Mouse (Mus musculus) midbrain, embryonic 15.5 days (tissue): ENCODE measurements around the gene Fam210b. TPM values are rescaled to one million over a fixed set of nuclear protein-coding genes. Genes with fewer than 3 reads are reported as not detected.

Experiments used
- ATAC-seq: fragments of 200-750 bp; cut with Nextera tagmentation; replicated peaks from 2 replicates; pipeline ENCODE4 v1.8.0; 2017; ENCODE audit warnings: moderate TSS enrichment
- H3K27ac ChIP-seq: fragments of 300-500 bp; sonication (generic); 2 replicates; pipeline ENCODE4 v1.5.1; 2015; ENCODE audit warnings: mild to moderate bottlenecking, inconsistent platforms
- H3K27me3 ChIP-seq: fragments of 300-500 bp; sonication (generic); replicated peaks from 2 replicates; pipeline ENCODE4 v1.6.1; 2015; ENCODE audit warnings: inconsistent platforms
- H3K36me3 ChIP-seq: fragments of 300-500 bp; sonication (generic); replicated peaks from 2 replicates; pipeline ENCODE4 v1.6.1; 2015; ENCODE audit warnings: inconsistent platforms
- H3K4me1 ChIP-seq: fragments of 300-500 bp; sonication (generic); 2 replicates; pipeline ENCODE4 v1.6.1; 2015; ENCODE audit warnings: inconsistent platforms
- H3K4me2 ChIP-seq: fragments of 300-500 bp; sonication (generic); 2 replicates; pipeline ENCODE4 v1.6.1; 2015; ENCODE audit warnings: inconsistent platforms, mild to moderate bottlenecking, moderate library complexity
- H3K4me3 ChIP-seq: fragments of 300-500 bp; sonication (generic); 2 replicates; pipeline ENCODE4 v1.5.1; 2015; ENCODE audit warnings: mild to moderate bottlenecking, inconsistent platforms
- H3K9ac ChIP-seq: fragments of 300-500 bp; sonication (generic); 2 replicates; pipeline ENCODE4 v1.6.1; 2015; ENCODE audit warnings: mild to moderate bottlenecking, inconsistent platforms
- H3K9me3 ChIP-seq: fragments of 300-500 bp; sonication (generic); 2 replicates; pipeline ENCODE4 v1.6.1; 2016; ENCODE audit warnings: inconsistent platforms
- WGBS: fragments of 180-500 bp; shearing (Covaris S2); methylation state at CpG from one replicate; pipeline ENCODE4 v1.1.7; 2015; ENCODE audit warnings: mixed read lengths; 5-methylcytosine and 5-hydroxymethylcytosine counted together
- polyA plus RNA-seq: library from polyadenylated mRNA; unstranded; fragments of >200 nt; fragmentation: Nextera tagmentation; extraction: Ambion mirVana; gene quantifications from 2 replicates; pipeline ENCODE4 v1.2.1, GENCODE M21; 2015

The Fam210b gene
- polyA plus RNA-seq, 1 experiment from 2014 or later, result 19.9 TPM

DNA sequence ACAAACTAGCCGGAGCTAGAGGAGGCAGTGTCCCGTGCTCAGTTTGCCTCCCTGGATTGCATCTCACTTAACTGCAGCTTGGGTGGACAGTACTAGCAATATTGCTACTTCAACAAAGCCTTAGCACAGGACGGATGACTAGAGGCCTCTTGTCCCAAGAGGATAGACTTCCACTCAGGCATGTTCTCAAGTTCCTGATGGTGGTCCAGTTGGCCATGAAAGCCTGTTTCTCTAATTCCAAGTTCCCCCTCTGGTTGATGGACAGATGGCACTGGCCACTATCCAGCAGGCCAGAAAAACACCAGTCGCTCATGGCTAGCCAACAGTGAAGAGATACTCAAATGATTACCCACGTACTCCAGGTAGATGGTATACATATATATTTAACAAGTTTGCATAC, 10.5 kb downstream of the Fam210b start:
- Histone ChIP-seq H3K4me2 (no peak overlapping the region), H3K9ac (no peak overlapping the region), H3K27ac (0 out of 2 replicates have a peak overlapping the region, but pooled peaks have one; percentile 61), H3K4me3 (no peak overlapping the region), H3K9me3 (no peaks in the 10 kb centered on the region), H3K36me3 (no peaks in the 10 kb centered on the region), H3K4me1 (peaks cover 15% of the 10 kb centered on the region), H3K27me3 (no peaks in the 10 kb centered on the region)
- no peak for ATAC-seq
- 77% methylated on average over 5 of the region's 5 CpGs for WGBS

DNA sequence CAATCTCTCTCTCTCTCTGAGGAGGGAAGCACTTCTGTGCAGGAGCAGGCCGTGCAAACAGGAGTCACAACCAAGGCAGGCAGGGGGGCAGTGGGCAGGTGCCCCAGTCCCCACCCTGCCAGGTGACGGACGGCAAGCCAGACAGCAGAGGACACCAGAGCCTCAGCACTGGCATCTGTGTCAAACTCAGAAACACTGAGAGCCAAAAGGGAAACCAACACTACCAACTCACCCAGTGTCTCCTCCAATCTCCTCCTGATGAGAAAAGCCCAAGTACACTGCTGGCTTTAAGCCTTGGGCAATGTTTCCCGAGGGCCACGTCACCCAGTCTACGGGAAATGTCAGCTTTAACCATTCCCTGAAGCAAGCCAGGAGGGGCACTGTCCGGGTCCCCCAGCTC, 17.8 kb downstream of the Fam210b start:
- Histone ChIP-seq H3K36me3 (no peaks in the 10 kb centered on the region), H3K27ac (no peak overlapping the region), H3K27me3 (no peaks in the 10 kb centered on the region), H3K9me3 (no peaks in the 10 kb centered on the region), H3K4me2 (no peak overlapping the region), H3K4me3 (no peak overlapping the region), H3K9ac (no peak overlapping the region), H3K4me1 (no peaks in the 10 kb centered on the region)
- 82% methylated on average over 7 of the region's 7 CpGs for WGBS
- ATAC-seq, result no peak

DNA sequence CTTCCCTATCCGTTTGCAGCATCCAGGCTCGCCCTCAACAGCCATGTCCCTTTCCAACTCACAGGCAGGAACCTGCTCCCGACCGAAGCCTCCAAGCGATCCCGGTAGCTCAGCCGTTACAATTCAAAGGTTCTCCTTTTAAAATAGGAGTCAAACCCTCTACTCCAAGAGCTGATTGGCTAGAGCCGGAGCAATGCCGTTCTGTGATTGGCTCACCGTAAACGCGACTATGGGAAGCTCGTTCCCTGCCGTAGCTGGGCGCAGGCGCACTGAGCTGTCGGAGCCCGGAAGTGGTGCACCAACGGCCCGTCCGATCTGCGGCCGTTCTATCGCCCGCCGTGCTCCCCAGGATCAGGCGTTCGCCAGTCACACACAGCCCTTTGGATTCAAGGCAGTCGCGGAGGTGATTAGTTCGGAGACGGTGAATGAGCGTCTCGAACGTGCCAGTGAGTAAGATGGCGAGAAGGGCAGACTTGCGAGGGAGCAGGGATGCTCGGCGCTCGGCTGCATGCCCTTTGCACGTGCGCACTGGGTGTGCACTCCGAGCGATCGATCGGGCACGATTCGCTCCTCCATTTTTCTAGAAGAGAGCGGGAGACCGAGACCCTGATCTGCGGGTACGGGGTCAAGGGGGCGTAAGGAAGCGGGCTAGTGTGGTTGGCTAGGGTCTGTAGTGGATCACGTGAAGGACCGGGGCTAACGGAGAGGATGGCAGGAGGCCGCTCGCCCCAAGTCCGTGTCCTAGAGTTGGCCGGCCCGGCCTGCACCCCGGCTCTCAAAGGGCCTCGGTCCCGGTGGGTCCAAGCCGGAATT, 25.3 kb downstream of the Fam210b start, which contains the start of the genes Aurka and Cstf1:
Aurka (minus strand) TSS at position 125 of the 813 bp plus-strand sequence.
Cstf1 (plus strand) TSS at position 271 of the 813 bp plus-strand sequence.
- peak within 1 kb of the TSS; percentile 72 for H3K4me2 ChIP-seq
- H3K9ac ChIP-seq, result peak within 1 kb of the TSS; percentile 80
- peaks cover 17% of the 10 kb centered on the region for H3K36me3 ChIP-seq
- peak within 1 kb of the TSS; percentile 87 for H3K27ac ChIP-seq
- ATAC-seq, result peak; percentile 99
- peak within 1 kb of the TSS; percentile 81 for H3K4me3 ChIP-seq
- H3K9me3 ChIP-seq, result no peaks in the 10 kb centered on the region
- under 1% methylated on average over 66 of the region's 66 CpGs for WGBS
- H3K27me3 ChIP-seq, result no peaks in the 10 kb centered on the region
- H3K4me1 ChIP-seq, result peaks cover 25% of the 10 kb centered on the region

DNA sequence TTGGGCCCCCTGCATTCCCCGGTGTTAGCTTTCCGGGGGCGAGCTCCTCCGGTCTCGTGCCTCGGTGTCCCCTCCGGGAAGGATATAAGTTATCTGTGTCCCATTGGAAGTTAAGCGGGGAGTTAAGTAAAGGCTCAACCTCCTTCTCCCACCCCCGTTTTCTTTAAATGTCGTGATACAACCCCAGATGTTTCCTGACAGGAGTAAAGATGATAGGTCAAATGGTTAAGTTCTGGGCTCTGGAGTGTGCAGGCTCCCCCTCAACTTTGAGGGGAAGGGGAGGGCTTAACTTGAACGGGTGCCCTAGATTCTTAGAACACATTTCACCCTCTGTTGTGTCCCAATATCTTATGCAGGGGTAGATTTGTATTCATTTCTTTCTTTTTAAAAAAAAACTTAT, 25.9 kb downstream of the Fam210b start:
- Histone ChIP-seq H3K4me3 (peak overlapping the region; percentile 81), H3K27me3 (no peaks in the 10 kb centered on the region), H3K36me3 (peaks cover 24% of the 10 kb centered on the region), H3K9ac (peak overlapping the region; percentile 80), H3K9me3 (no peaks in the 10 kb centered on the region), H3K4me2 (peak overlapping the region; percentile 67), H3K27ac (peak overlapping the region; percentile 87; the same call in 1 of the 2 replicates), H3K4me1 (peaks cover 25% of the 10 kb centered on the region)
- under 1% methylated on average over 11 of the region's 11 CpGs for WGBS
- no peak for ATAC-seq

DNA sequence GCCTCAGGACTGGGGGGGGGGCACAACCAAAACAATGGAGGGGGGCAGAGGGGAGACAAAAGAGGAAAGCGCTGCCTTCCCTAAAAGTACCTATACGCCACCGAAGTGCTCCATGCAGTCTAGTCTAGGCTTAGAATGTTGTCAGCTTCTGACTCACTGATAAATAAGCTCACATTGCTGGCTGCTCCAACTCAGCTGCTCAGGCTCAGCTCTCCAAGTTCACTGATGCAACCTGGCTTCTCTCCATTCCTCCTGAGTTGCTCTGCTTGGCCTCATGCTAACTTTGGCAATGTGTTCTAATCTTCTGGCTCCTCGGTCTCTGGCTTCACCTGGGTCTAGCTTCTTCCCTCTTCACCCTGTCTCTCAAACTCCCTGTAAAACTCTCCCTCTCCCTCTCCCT, 31.2 kb downstream of the Fam210b start:
- Histone ChIP-seq H3K9me3 (no peaks in the 10 kb centered on the region), H3K4me2 (no peak overlapping the region), H3K27ac (no peak overlapping the region), H3K4me3 (no peak overlapping the region), H3K4me1 (peaks cover 9% of the 10 kb centered on the region), H3K36me3 (peaks cover 69% of the 10 kb centered on the region), H3K27me3 (no peaks in the 10 kb centered on the region), H3K9ac (no peak overlapping the region)
- ATAC-seq, result no peak
- WGBS, result 94% methylated on average over 4 of the region's 4 CpGs

DNA sequence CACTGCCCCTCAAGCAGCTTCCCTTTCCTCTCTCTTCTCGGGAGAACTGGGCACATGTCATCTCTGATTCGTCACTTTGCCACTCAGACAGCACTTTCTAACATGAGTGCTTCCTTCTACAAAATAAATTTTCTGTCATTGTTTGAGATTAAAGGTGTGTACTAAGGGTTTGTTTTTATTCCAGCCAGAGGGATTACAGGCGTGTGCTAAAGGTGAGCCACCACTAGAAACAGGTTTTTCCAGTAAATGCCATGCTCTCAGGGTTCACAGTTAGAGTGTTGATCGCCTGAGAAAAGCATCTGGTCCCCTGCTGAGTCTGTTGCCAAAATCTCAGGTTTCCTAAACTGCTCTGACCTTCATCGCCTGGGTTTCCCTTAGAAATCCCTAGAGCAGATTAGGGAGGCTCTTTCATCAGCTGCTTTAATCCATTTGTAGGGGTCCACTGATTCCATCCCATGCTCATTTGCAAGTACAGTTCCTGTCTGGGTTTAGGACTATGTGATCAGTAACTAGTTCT, 31.7 kb downstream of the Fam210b start:
- Histone ChIP-seq H3K9ac (no peak overlapping the region), H3K27me3 (no peaks in the 10 kb centered on the region), H3K4me3 (no peak overlapping the region), H3K4me2 (no peak overlapping the region), H3K27ac (no peak overlapping the region), H3K36me3 (peaks cover 74% of the 10 kb centered on the region), H3K9me3 (no peaks in the 10 kb centered on the region), H3K4me1 (peaks cover 4% of the 10 kb centered on the region; the same call in 1 of the 2 replicates)
- ATAC-seq, result no peak
- WGBS, result 73% methylated on average over 5 of the region's 5 CpGs

DNA sequence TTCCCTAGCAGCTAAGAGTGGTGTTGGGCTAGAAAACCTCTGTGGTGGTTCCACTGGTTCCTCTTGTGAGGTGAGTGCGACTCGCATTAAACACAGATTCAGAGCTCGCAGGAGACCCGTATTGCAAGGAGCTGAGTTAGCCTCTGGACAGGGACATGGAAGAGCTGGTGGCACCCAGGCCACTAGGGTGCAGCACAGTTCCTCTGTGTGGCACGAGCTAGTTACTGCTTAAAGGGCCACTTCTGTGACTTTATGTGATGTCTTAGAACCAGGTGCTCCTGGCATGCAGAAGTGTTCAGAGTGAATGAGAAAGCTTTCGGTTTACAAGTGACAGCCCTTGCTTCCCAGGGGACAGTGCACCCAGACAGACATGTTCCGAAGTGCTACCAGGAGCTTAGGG, 33.0 kb downstream of the Fam210b start:
- Histone ChIP-seq H3K4me1 (no peaks in the 10 kb centered on the region), H3K9ac (no peak overlapping the region), H3K27me3 (no peaks in the 10 kb centered on the region), H3K36me3 (peaks cover 74% of the 10 kb centered on the region), H3K9me3 (no peaks in the 10 kb centered on the region), H3K27ac (no peak overlapping the region), H3K4me3 (no peak overlapping the region), H3K4me2 (no peak overlapping the region)
- ATAC-seq, result no peak
- 73% methylated on average over 7 of the region's 7 CpGs for WGBS

DNA sequence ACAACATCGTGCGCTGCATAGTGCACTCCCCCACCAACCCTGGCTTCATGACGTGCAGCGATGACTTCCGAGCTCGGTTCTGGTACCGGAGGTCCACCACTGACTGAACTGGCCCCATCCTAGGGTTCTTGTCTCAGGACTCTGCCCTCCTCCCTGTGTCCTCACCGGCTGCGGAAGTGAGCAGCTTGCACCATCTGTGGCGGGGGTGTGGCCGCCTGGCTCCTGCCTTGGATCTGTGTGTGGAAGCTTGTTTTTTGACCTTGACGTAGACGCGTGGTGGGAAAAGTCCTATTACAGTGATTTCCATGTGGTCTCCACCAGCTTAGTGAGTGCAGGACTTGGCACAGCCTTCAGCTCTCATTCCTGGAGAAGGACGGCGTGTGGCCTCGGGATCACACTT, 35.1 kb downstream of the Fam210b start:
- Histone ChIP-seq H3K9ac (no peak overlapping the region), H3K4me1 (no peaks in the 10 kb centered on the region), H3K36me3 (peaks cover 58% of the 10 kb centered on the region), H3K4me3 (no peak overlapping the region), H3K9me3 (no peaks in the 10 kb centered on the region), H3K4me2 (no peak overlapping the region), H3K27me3 (no peaks in the 10 kb centered on the region), H3K27ac (no peak overlapping the region)
- ATAC-seq, result no peak
- WGBS, result 96% methylated on average over 17 of the region's 17 CpGs

DNA sequence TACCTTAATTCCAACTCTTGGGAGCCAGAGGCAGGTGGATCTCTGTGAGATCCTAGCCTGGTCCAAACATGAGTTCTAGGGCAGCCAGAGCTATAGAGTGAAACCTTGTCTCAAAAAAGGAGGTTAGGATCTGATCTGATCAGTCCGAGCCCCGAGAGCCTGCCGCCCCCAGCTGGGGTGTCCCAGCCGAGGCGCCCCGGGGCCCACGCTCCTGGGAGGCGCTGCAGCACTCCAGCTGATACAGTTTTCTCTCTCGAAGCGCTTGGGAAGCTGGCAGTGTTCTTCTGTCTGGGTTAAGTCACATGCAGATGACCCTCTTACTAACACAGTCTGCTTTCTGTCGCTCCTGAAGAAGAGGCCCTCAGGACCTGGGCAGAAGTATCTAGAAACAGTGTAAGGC, 36.0 kb downstream of the Fam210b start:
- no peak overlapping the region for H3K4me3 ChIP-seq
- no peak overlapping the region for H3K27ac ChIP-seq
- H3K4me1 ChIP-seq, result no peaks in the 10 kb centered on the region
- H3K4me2 ChIP-seq, result no peak overlapping the region
- no peak overlapping the region for H3K9ac ChIP-seq
- peaks cover 50% of the 10 kb centered on the region for H3K36me3 ChIP-seq
- WGBS, result 95% methylated on average over 11 of the region's 11 CpGs
- no peak for ATAC-seq
- H3K27me3 ChIP-seq, result no peaks in the 10 kb centered on the region
- no peaks in the 10 kb centered on the region for H3K9me3 ChIP-seq

DNA sequence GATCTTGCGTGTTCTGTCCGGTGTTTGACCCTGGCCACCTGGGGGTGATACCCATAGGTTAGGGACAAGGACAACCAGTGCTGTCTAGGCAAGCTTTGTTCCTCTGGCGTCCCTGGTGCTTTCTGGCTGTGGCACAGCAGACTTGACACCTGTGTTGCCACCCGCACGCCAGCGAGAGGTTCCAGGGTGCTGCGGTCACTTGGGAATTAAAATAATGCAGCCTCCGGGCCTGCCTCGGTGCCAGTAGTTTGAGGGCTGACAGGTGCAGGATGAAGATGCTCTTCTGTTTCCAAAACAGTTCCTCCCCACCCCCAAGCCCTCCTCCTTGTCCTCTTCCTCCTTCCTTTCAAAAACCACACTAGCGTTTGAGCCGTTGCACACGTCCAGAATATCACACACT, 36.5 kb downstream of the Fam210b start:
- H3K4me3 ChIP-seq, result no peak overlapping the region
- H3K27me3 ChIP-seq, result no peaks in the 10 kb centered on the region
- H3K27ac ChIP-seq, result no peak overlapping the region
- no peaks in the 10 kb centered on the region for H3K4me1 ChIP-seq
- ATAC-seq, result no peak
- peaks cover 45% of the 10 kb centered on the region for H3K36me3 ChIP-seq
- H3K9ac ChIP-seq, result no peak overlapping the region
- H3K9me3 ChIP-seq, result no peaks in the 10 kb centered on the region
- H3K4me2 ChIP-seq, result no peak overlapping the region
- 90% methylated on average over 12 of the region's 12 CpGs for WGBS

DNA sequence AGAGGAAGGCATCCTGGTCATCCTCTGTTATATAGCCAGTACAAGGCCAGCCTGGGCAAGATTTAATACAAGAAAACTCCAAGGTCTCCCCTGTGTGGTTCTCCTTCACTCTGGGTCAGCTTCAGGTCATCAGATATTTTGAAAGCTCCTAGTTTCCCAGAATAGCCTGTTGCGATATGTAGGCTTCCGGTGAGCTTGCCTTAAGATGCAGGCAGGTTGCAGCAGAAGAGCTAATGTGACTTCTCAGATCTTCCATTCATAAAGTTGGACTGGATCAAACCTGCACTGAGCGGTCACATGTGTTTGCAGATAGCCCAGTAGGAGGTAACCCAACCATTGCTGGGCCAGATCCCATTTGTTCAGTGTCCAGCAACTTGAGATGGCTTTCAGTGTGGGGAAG, 39.4 kb downstream of the Fam210b start:
- peaks cover 23% of the 10 kb centered on the region for H3K36me3 ChIP-seq
- no peaks in the 10 kb centered on the region for H3K9me3 ChIP-seq
- no peak overlapping the region for H3K4me3 ChIP-seq
- no peak for ATAC-seq
- no peak overlapping the region for H3K4me2 ChIP-seq
- H3K27ac ChIP-seq, result no peak overlapping the region
- H3K9ac ChIP-seq, result no peak overlapping the region
- 91% methylated on average over 3 of the region's 3 CpGs for WGBS
- H3K27me3 ChIP-seq, result no peaks in the 10 kb centered on the region
- H3K4me1 ChIP-seq, result no peaks in the 10 kb centered on the region

DNA sequence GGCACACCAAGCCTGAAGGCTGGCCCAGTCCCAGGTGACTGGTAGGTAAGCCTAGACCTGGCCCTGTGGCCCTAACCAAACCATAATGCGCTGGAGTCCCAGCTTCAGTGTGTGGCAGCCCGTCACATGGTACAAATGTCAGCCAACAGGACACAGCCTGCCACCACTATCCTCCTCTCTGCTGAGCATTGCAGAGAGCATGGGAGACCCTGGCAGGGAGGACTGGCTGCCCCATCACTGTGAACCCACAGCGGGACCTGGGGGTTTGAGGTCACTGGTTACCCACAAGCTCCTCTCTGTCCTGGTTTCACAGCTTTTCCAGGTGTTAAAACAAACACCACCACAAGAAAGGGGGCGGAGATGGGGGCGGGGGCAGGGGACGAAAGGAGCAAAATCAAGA, 45.0 kb downstream of the Fam210b start:
- Histone ChIP-seq H3K4me2 (no peak overlapping the region), H3K36me3 (no peaks in the 10 kb centered on the region), H3K27ac (no peak overlapping the region), H3K9me3 (no peaks in the 10 kb centered on the region), H3K27me3 (no peaks in the 10 kb centered on the region), H3K9ac (no peak overlapping the region), H3K4me3 (no peak overlapping the region), H3K4me1 (no peaks in the 10 kb centered on the region)
- 59% methylated on average over 6 of the region's 6 CpGs for WGBS
- no peak for ATAC-seq

DNA sequence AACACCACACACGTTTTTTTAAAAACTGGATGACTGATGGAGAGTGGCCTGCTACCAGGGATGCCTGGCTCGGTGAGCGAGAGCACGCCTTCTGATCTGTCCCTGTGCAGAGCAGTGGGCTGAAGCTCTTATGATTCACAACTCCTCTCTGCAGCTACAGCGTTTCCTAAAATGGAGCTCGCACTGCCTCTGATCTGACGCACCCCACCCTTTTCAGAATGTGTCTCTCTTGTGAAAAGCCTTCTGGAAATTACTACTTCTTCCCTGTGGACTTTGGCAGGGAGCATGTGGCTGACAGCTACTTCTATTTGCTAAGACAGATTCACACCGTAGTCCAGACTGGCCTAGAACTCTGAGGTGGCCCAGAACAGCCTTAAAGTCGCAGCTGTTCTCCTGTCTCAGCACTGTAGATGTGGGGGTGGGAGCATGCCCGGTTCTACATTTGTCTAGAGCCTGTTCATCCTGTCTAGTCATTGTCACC, 46.7 kb downstream of the Fam210b start:
- WGBS, result 84% methylated on average over 10 of the region's 10 CpGs
- Histone ChIP-seq H3K9me3 (no peaks in the 10 kb centered on the region), H3K4me1 (no peaks in the 10 kb centered on the region), H3K36me3 (no peaks in the 10 kb centered on the region), H3K4me2 (no peak overlapping the region), H3K4me3 (no peak overlapping the region), H3K27me3 (no peaks in the 10 kb centered on the region), H3K27ac (no peak overlapping the region), H3K9ac (no peak overlapping the region)
- ATAC-seq, result no peak
